Mouse (Mus musculus) MEL (cell line): ENCODE data around the gene Il31. TPM values are rescaled to one million over a fixed set of nuclear protein-coding genes. Genes with fewer than 3 reads are reported as not detected.
A peak's percentile ranks its signal among the peaks of the same experiment; 100 is the strongest.
"Not testable (repeated sequence)": the region's sequence is repeated elsewhere in the genome, so short reads cannot be mapped to it uniquely, and the experiment has no call there.

Experiments
- DNase-seq: peaks from one replicate; pipeline ENCODE4 v3.0.0; 2011; ENCODE audit warnings: low read depth, low spot score
- H3K27ac ChIP-seq: 2 replicates; pipeline ENCODE4 v1.5.1; 2012; ENCODE audit warnings: low read depth, mild to moderate bottlenecking, control low read depth, low read length, moderate library complexity; ENCODE audit not compliant: control insufficient read depth
- H3K27me3 ChIP-seq, 2 experiments: fragments of 150-350 bp in 1 of 2; sonication (generic) in 1 of 2; 2 replicates each; pipeline ENCODE4 v1.6.1; 2012; ENCODE audit warnings: low read length in 2 of 2, mild to moderate bottlenecking in 2 of 2, improper control_type of control experiment in 1 of 2, moderate library complexity in 1 of 2; ENCODE audit not compliant: insufficient read depth in 2 of 2, control insufficient read depth in 1 of 2
- H3K36me3 ChIP-seq, 2 experiments: 2 replicates each; pipeline ENCODE4 v1.6.1; 2012 to 2014; ENCODE audit warnings: low read length in 2 of 2, improper control_type of control experiment in 1 of 2, inconsistent platforms in 1 of 2, mild to moderate bottlenecking in 1 of 2; ENCODE audit not compliant: insufficient read depth in 2 of 2, control insufficient read depth in 1 of 2
- H3K4me1 ChIP-seq, 2 experiments: fragments of 150-350 bp in 1 of 2; sonication (generic) in 1 of 2; 2 replicates each; pipeline ENCODE4 v1.6.1; 2012; ENCODE audit warnings: low read length in 2 of 2, improper control_type of control experiment in 1 of 2, mild to moderate bottlenecking in 1 of 2; ENCODE audit not compliant: insufficient read depth in 2 of 2, control insufficient read depth in 1 of 2
- H3K4me3 ChIP-seq, 2 experiments: fragments of 150-350 bp in 1 of 2; sonication (generic) in 1 of 2; 2 replicates each; pipeline ENCODE4 v1.5.1; 2012; ENCODE audit warnings: low read depth in 2 of 2, low read length in 2 of 2, mild to moderate bottlenecking in 2 of 2, moderate library complexity in 2 of 2, control low read depth in 1 of 2, improper control_type of control experiment in 1 of 2; ENCODE audit not compliant: control insufficient read depth in 1 of 2, insufficient read depth in 1 of 2
- H3K79me2 ChIP-seq: 2 replicates; pipeline ENCODE4 v1.6.1; 2012; ENCODE audit warnings: mild to moderate bottlenecking, low read length, moderate library complexity; ENCODE audit not compliant: control insufficient read depth, poor library complexity, insufficient read depth
- H3K9ac ChIP-seq: 2 replicates; pipeline ENCODE4 v1.6.1; 2012; ENCODE audit warnings: low read depth, mild to moderate bottlenecking, control low read depth, low read length, moderate library complexity; ENCODE audit not compliant: control insufficient read depth, poor library complexity, severe bottlenecking
- H3K9me3 ChIP-seq: fragments of 150-350 bp; sonication (generic); replicated peaks from 2 replicates; pipeline ENCODE4 v1.6.1; 2012; ENCODE audit warnings: mild to moderate bottlenecking, low read length, improper control_type of control experiment, moderate library complexity; ENCODE audit not compliant: insufficient read depth
- CHD1 ChIP-seq: IDR thresholded peaks from 2 replicates; pipeline ENCODE4 v1.6.1; 2012; ENCODE audit warnings: low read depth, mild to moderate bottlenecking, inconsistent platforms, low read length, improper control_type of control experiment
- CHD2 ChIP-seq: IDR thresholded peaks from 2 replicates; pipeline ENCODE4 v1.6.1; 2011; ENCODE audit warnings: low read length, improper control_type of control experiment
- CTCF ChIP-seq, 3 experiments: IDR thresholded peaks in 2 of 3; conservative IDR thresholded peaks in 1 of 3; 2 replicates each; pipeline ENCODE4 v1.5.1; 2011 to 2012; ENCODE audit warnings: low read length in 3 of 3, low read depth in 2 of 3, mild to moderate bottlenecking in 2 of 3, improper control_type of control experiment in 1 of 3, inconsistent platforms in 1 of 3, mixed read lengths in 1 of 3, moderate library complexity in 1 of 3; ENCODE audit not compliant: control insufficient read depth in 1 of 3, insufficient read depth in 1 of 3, poor library complexity in 1 of 3, severe bottlenecking in 1 of 3
- ETS1 ChIP-seq: IDR thresholded peaks from 2 replicates; pipeline ENCODE4 v1.6.1; 2012; ENCODE audit warnings: low read depth, mild to moderate bottlenecking, inconsistent platforms, low read length, improper control_type of control experiment, moderate library complexity
- HCFC1 ChIP-seq: IDR thresholded peaks from 2 replicates; pipeline ENCODE4 v1.6.1; 2012; ENCODE audit warnings: low read depth, mild to moderate bottlenecking, inconsistent platforms, low read length, improper control_type of control experiment, moderate library complexity
- KAT2A ChIP-seq: conservative IDR thresholded peaks from 2 replicates; pipeline ENCODE4 v1.6.1; 2012; ENCODE audit warnings: low read depth, low read length, improper control_type of control experiment, inconsistent platforms
- MAFK ChIP-seq: IDR thresholded peaks from 2 replicates; pipeline ENCODE4 v1.6.1; 2011; ENCODE audit warnings: low read depth, mild to moderate bottlenecking, low read length, improper control_type of control experiment, borderline replicate concordance
- MAZ ChIP-seq: IDR thresholded peaks from 2 replicates; pipeline ENCODE4 v1.6.1; 2012; ENCODE audit warnings: low read depth, mild to moderate bottlenecking, inconsistent platforms, low read length, improper control_type of control experiment
- MEF2A ChIP-seq: IDR thresholded peaks from 2 replicates; pipeline ENCODE4 v1.6.1; 2014; ENCODE audit warnings: low read depth, mild to moderate bottlenecking, inconsistent platforms, low read length, improper control_type of control experiment; ENCODE audit not compliant: poor library complexity, insufficient replicate concordance, severe bottlenecking; ENCODE audit errors: extremely low read depth
- MYC ChIP-seq: IDR thresholded peaks from 2 replicates; pipeline ENCODE4 v1.6.1; 2011; ENCODE audit warnings: low read depth, mild to moderate bottlenecking, low read length, improper control_type of control experiment, moderate library complexity
- NRF1 ChIP-seq: IDR thresholded peaks from 2 replicates; pipeline ENCODE4 v1.6.1; 2014; ENCODE audit warnings: low read depth, mild to moderate bottlenecking, inconsistent platforms, low read length, improper control_type of control experiment, moderate library complexity; ENCODE audit not compliant: poor library complexity, insufficient read depth, severe bottlenecking
- POLR2AphosphoS5 ChIP-seq: IDR thresholded peaks from 2 replicates; pipeline ENCODE4 v1.6.1; 2012; ENCODE audit warnings: low read depth, borderline replicate concordance, mild to moderate bottlenecking, inconsistent platforms, low read length, moderate library complexity, mixed read lengths
- RAD21 ChIP-seq: IDR thresholded peaks from 2 replicates; pipeline ENCODE4 v1.6.1; 2011; ENCODE audit warnings: mild to moderate bottlenecking, low read depth, low read length, improper control_type of control experiment
- SIN3A ChIP-seq: IDR thresholded peaks from 2 replicates; pipeline ENCODE4 v1.6.1; 2012; ENCODE audit warnings: low read length, improper control_type of control experiment, inconsistent platforms
- SMC3 ChIP-seq: IDR thresholded peaks from 2 replicates; pipeline ENCODE4 v1.6.1; 2011; ENCODE audit warnings: low read depth, low read length, improper control_type of control experiment
- USF1 ChIP-seq: IDR thresholded peaks from 2 replicates; pipeline ENCODE4 v1.6.1; 2014; ENCODE audit warnings: low read depth, mild to moderate bottlenecking, inconsistent platforms, low read length, improper control_type of control experiment, moderate library complexity
- ZKSCAN1 ChIP-seq: IDR thresholded peaks from 2 replicates; pipeline ENCODE4 v1.6.1; 2012; ENCODE audit warnings: low read depth, mild to moderate bottlenecking, inconsistent platforms, low read length, improper control_type of control experiment, moderate library complexity
- polyA plus RNA-seq, 2 experiments: library from polyadenylated mRNA; stranded (reverse) in 1 of 2; unstranded in 1 of 2; fragments of >175 nt in 1 of 2; fragments of >200 nt in 1 of 2; gene quantifications; 2 replicates each; pipeline versions ENCODE4 v1.2.1 to v1.2.4; 2012; ENCODE audit warnings: low replicate concordance in 2 of 2, low read depth in 1 of 2; ENCODE audit not compliant: insufficient read length in 2 of 2, insufficient read depth in 1 of 2, missing spikeins in 1 of 2
- total RNA-seq: library from RNA; depleted of rRNA; stranded (reverse); fragments of 300-350 nt; gene quantifications from 2 replicates; pipeline ENCODE4 v1.2.3, GENCODE M21; 2012

Il31 gene
- total and polyA plus RNA-seq, 3 experiments, result not detected

- TF ChIP-seq MEF2A, result no peak
These were observed 22.8 kb upstream of the Il31 start (continued) for GRCm38 (mm10) chr5:123512102-123512501.

GRCm38 (mm10) chr5:123511426-123511825 is 22.1 kb upstream of the Il31 start:
- not testable (repeated sequence) for H3K79me2 ChIP-seq, DNase-seq, H3K36me3 ChIP-seq, H3K9me3 ChIP-seq, H3K4me3 ChIP-seq, H3K27me3 ChIP-seq, H3K9ac ChIP-seq
- Histone ChIP-seq H3K4me1 (peaks cover 3 to 19% of the 10 kb centered on the region in 2 experiments), H3K27ac (peak overlapping the region; percentile 17; the same call in 1 of the 2 replicates)

GRCm38 (mm10) chr5:123510160-123510559 is 20.9 kb upstream of the Il31 start, which contains the start of gene B3gnt4:
TSS of gene B3gnt4 (plus strand) at chr5:123510460.
- Histone ChIP-seq H3K9me3 (no peaks in the 10 kb centered on the region), H3K4me3 (no peak within 1 kb of the TSS), H3K36me3 (peaks cover 0 to 9% of the 10 kb centered on the region in 2 experiments; a peak in 2 of 4 replicates), H3K27ac (no peak within 1 kb of the TSS), H3K9ac (no peak within 1 kb of the TSS), H3K27me3 (no peaks in the 10 kb centered on the region), H3K79me2 (no peaks in the 10 kb centered on the region), H3K4me1 (peaks cover 3 to 19% of the 10 kb centered on the region in 2 experiments)
- DNase-seq, result no peak
- no peak for TF ChIP-seq KAT2A
- TF ChIP-seq POLR2AphosphoS5, result no peak
- TF ChIP-seq CHD2, result no peak
- no peak for TF ChIP-seq CHD1
- TF ChIP-seq MAFK, result no peak
- no peak for TF ChIP-seq NRF1
- no peak for TF ChIP-seq ZKSCAN1
- no peak for TF ChIP-seq SMC3
- no peak for TF ChIP-seq MYC
- no peak for TF ChIP-seq HCFC1
- no peak for TF ChIP-seq ETS1
- TF ChIP-seq USF1, result no peak
- no peak for TF ChIP-seq MAZ
- TF ChIP-seq MEF2A, result no peak
- no peak for TF ChIP-seq SIN3A
- no peak for TF ChIP-seq RAD21
- no peak for TF ChIP-seq CTCF (IDR thresholded peaks at IDR 0.05 in 2 of 3, conservative IDR thresholded peaks at IDR 0.05 in 1 of 3; ENCODE audit: control insufficient read depth in 1 of 3, insufficient read depth in 1 of 3, low read depth in 2 of 3, low read length in 3 of 3, poor library complexity in 1 of 3, severe bottlenecking in 1 of 3)
